Mouse (Mus musculus): ENCODE measurements at regions not wholly inside any gene's neighbourhood (a gene's known extent, or its start where the extent isn't known, plus 50 kb on each side); places are given as distances from the start of the nearest gene placed in this dataset.

DNA sequence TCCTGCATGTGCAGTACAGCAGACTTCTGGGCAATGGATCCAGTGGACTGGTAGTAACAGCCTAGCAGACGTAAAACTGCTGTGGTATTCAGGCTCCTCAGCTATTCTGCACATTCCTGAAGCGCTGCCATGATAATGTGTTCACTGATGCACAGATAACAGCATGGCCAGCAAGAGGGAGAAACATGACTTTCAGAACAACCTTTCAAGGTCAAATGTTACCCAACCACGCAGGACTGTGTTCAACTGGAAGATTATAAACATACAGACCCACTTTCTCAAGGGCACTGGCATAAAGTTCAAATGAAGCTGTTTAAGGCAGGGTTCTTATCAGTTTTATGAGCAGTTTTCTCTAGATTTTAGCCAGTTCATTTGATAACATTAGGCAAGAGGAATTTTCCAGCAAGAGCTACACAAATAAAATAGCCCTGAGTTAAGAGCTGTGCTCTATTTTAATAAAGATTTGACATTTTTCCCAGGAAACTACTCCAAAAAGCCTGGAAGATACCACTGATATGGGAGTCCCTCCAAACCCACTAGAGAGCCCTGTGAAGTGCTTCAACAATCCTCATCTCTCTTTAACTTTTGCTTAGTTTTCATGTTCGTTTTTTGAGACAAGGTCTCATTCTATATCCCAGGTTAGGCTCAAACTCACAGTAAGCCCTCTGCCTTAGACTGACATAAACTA lies 311.6 kb upstream of the Cited2 start:
- TF ChIP-seq CTCF (IDR thresholded peaks at IDR 0.05; ENCODE audit: extremely low read depth, insufficient read depth, insufficient read length, insufficient replicate concordance) (no peak), POLR2A (IDR thresholded peaks at IDR 0.05; ENCODE audit: low read depth, low read length) (no peak)

Measured in spleen, adult 2 months (tissue).